Mouse (Mus musculus) cerebellum, adult 11-12 months (tissue): ENCODE measurements around the gene Dusp6.
A peak's percentile ranks its signal among the peaks of the same experiment; 100 is the strongest.
"Not testable (repeated sequence)": the region's sequence is repeated elsewhere in the genome, so short reads cannot be mapped to it uniquely, and the experiment has no call there.

Experiments
- DNase-seq: peaks from one replicate; pipeline ENCODE4 v3.0.0; 2022

Dusp6 gene

DNA sequence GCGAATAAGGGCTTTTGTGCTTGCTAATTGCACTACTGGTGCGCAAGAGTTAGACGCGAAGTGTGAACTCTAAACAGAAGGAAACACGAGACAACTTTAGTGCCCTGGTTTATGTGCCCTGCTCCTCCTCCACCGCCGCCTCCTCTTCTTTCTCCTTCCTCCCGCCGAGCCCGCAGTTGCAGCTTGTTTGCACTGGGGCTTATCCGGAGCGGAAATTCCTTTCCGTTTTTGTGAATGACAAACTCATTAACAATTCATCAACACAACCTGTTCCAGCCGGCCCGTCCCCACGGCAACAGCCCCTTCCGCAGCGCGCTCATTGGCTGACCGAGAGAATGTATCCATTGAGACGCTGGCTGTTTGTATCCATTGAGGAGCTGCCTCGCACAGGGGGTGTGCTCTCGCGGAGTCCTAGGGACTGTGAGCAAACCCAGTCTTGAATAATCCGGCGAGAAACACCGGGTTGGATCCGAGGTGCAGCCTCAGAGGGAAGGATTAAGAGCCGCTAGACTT lies at the start of gene Dusp6:
Gene Dusp6 (plus strand): TSS at position 365 of the 513 bp plus-strand sequence.
- peak; percentile 83 for DNase-seq

- DNase-seq: no peak
Measured at GRCm38 (mm10) chr10:99214421-99215299, 48.4 kb upstream of the Dusp6 start.

DNA sequence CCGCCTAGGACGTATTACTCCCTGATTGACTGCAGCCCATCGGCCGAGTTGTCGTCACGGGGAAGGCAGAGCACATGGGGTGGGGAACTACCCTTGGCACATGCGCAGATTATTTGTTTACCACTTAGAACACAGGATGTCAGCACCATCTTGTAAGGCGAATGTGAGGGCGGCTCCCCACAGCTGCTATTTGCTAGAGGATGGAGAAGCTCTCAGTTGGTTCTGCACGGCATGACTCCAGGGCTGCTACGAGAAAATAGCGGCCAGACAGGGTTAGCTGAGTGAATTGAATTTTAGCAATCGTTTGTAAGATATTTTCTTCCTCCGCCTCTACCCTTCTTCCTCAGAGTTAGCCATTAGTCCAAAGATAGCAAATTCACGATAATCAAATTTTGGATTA lies 46.5 kb upstream of the Dusp6 start:
- DNase-seq: not testable (repeated sequence)

- DNase-seq: no peak
Measured at GRCm38 (mm10) chr10:99221540-99221939, 41.5 kb upstream of the Dusp6 start.

DNA sequence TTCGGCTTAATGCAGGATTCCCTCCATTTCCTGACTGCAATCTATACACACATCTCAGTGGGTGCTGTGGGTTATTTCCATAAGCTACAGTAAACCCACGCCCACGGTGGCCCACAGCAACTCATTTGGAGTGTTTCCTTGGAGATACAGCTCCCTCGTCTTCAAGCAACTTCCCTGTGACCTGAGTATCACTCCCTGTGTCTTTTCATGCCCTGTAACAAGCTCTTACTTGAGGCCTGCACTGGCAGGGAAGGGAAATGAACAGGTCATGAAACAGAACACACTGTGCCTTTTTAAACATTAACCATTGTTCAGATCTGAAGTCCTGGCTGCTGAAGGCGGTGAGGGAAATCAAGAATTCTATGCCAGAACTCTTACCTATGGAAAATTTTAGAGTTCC lies 40.3 kb upstream of the Dusp6 start:
- DNase-seq: no peak

DNA sequence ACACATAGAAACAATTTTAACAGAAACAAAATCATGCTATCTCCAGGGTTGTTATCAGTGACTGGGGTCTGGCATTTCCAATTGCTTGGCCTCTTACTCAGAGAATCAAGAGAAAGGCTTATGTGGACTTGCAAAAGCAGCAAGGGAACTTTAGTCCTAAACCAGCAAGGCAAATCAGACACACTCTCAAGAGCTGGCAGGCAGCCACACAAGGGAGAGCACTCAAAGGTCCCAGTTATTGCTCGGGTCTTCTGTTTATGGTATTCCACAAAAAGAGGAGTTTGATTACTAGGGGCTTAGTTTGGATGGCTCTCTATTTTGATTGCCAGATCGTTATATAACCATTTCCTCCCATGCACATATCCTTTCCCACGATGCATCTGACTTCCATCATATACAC lies 38.8 kb upstream of the Dusp6 start:
- DNase-seq: no peak

GRCm38 (mm10) chr10:99226782-99227181 lies 36.2 kb upstream of the Dusp6 start:
- DNase-seq: no peak

DNA sequence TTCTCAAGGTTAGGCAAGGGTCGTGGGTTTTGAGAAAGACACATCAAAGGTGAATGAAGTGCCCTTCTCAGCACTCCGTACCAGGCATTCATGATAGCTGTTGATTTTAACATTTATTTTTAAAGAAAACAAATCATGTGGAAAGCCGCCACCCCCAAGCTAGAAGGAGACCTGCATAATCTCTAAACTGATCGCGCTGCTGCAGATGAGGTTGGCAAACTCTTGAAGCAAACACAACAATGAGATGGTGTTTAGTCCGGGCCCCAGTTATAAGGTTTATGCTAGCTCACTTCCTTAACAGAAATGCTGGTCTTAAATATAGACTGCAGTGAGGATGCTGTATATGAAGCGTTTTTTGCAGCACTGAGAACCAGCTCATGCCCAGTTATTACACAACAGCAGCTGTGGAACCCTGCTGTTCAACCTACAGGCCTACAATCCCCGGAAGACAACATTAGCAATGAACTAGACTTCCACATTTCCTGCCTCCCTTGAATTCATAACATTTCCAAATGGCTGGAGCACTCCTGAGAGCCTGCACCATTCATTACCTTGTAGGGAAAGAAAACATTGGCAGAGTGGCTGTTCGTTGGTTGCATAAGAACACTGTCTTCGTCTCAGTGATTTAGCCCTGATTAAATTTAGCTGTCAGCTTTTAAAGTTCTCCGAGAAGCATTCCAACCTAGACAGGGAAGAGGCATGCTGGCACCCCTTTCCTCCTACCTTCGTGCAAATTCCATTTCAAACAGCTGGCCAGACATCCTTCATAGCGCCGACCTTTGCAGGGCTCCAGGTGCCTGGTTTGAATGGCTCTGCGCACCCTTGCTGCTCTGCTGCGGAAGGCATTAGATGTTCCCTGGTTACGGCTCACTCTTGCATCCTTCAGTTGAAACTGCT lies 34.8 kb upstream of the Dusp6 start:
- no peak for DNase-seq

- DNase-seq: no peak
Measured at GRCm38 (mm10) chr10:99229031-99229684, 33.9 kb upstream of the Dusp6 start.

- DNase-seq: no peak
Measured at GRCm38 (mm10) chr10:99232518-99233227, 30.4 kb upstream of the Dusp6 start.

- DNase-seq: no peak
Measured at GRCm38 (mm10) chr10:99234336-99234735, 28.7 kb upstream of the Dusp6 start.

DNA sequence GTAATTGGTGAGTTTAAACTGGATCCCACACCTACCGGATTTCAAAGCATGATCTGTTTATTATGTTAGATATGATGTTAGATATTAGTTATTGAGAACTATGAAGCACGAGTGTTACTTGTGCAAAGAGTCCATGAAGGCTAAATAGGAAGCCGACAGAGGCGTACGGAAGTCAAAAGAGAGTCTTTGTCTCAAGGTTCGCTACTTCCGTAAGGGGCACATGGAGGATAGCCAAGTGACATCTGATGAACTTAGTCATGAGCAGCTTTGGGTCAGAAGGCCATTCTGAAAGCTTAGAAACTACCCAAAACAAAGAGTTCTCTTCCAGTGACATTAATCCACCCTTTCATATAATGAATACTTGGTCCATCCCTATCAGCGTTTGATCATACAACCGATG lies 27.9 kb upstream of the Dusp6 start:
- no peak for DNase-seq

DNA sequence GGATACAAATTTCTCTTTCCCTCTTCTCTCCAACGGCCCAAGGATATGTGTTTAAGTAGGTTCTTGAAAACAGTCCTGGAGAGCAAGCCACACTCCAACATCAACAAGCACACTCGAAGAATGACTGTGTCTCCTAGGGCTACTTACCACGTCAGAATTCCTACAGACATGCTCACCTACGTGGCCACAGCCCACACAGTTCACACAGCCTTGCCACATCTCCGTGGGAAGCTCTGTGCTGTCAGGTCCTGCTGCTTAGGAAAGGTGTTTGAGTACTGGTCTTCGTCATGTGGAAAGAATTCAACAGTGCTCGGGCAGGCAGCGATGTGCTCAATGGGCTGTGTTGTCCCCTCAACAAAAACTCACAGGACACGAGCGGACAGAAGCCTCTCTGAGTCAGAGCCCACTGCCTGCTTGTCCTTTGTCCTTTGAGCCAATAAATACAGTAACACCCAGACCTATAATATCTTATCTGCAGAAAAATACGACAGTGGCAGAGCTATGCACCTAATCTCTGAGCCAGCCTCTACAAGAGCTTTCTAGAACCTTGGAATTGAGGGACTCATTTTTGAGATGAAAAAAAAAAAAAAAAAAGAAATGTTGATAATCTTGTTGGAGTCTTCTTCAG lies 25.7 kb upstream of the Dusp6 start:
- DNase-seq: no peak

GRCm38 (mm10) chr10:99238537-99238936 lies 24.5 kb upstream of the Dusp6 start:
- no peak for DNase-seq

- no peak for DNase-seq
Measured at GRCm38 (mm10) chr10:99241284-99241828, 21.7 kb upstream of the Dusp6 start.

GRCm38 (mm10) chr10:99241829-99242711 lies 21.0 kb upstream of the Dusp6 start:
- DNase-seq: no peak

DNA sequence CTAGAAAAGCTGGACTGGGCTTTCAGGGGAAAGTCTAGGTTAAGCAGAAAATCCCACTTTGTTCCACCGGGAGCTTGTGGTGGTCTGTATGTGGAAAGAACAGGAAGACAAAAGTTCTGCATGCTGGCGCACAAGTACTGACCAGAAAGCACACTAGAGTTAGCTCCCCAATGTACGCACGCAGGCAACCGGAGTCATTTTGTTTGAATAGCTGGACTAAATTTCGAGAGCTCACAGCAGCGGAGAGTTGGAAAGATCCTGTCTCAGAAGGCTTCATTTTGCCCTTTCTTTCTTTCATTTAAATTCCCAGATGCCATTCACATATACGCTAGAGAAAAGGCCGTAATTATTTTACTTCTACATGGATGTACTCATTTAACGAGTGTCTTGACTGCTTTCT lies 20.3 kb upstream of the Dusp6 start:
- no peak for DNase-seq

- no peak for DNase-seq
Measured at GRCm38 (mm10) chr10:99243907-99244489, 19.0 kb upstream of the Dusp6 start.

DNA sequence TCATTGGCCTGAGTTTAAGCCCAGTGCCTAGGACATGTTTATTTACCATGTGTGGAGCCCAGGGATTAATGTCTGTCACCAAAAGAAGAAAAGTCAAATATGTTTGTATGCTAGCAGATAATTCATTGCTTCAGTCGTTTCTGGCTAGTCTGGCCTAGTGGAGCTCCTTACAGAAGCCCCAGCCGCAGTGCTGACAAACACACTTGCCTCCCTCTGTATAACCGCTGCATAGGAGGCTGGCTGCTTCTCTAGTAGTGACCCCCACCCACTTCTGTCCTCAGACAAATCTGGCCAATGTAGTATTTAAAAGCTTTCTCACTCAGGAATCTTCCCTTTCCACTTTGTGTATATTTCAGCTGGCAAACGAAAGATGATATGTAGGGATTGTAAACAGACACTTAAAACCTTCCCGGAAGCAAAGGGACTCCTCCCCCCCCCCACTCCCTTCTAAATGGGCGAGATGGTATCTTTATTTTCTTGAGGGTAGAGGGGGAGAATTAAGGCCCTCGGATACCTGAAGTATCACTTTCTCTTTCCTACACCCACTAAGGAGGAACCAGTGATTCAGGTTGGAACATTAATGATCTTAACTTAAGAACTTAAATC lies 18.3 kb upstream of the Dusp6 start:
- no peak for DNase-seq
